Mouse (Mus musculus) myocyte (in vitro differentiated cells): ENCODE measurements around the gene Fam71b.

ENCODE experiments used
- CEBPB ChIP-seq: IDR thresholded peaks from 2 replicates; pipeline ENCODE4 v1.6.1; 2011; ENCODE audit warnings: mild to moderate bottlenecking, moderate library complexity; ENCODE audit not compliant: poor library complexity, insufficient read depth, severe bottlenecking
- E2F4 ChIP-seq: IDR thresholded peaks from one replicate; pipeline ENCODE4 v1.6.1; 2011; ENCODE audit warnings: mild to moderate bottlenecking, control low read depth, moderate library complexity; ENCODE audit not compliant: insufficient read depth
- MAX ChIP-seq: IDR thresholded peaks from one replicate; pipeline ENCODE4 v1.6.1; 2011; ENCODE audit warnings: low read depth, mild to moderate bottlenecking, control low read depth
- MYOD1 ChIP-seq, 3 experiments: IDR thresholded peaks; one replicate each; pipeline ENCODE4 v1.6.1; 2011; ENCODE audit warnings: control low read depth in 2 of 3, low read depth in 2 of 3, mild to moderate bottlenecking in 2 of 3, moderate library complexity in 1 of 3; ENCODE audit not compliant: insufficient read length in 2 of 3, control insufficient read depth in 1 of 3
- MYOG ChIP-seq, 3 experiments: IDR thresholded peaks; one replicate each; pipeline ENCODE4 v1.6.1; 2011; ENCODE audit warnings: control low read depth in 2 of 3, low read depth in 2 of 3, mild to moderate bottlenecking in 2 of 3; ENCODE audit not compliant: insufficient read length in 2 of 3, control insufficient read depth in 1 of 3, insufficient read depth in 1 of 3
- POLR2A ChIP-seq: IDR thresholded peaks from one replicate; pipeline ENCODE4 v1.6.1; 2011; ENCODE audit warnings: low read depth, mild to moderate bottlenecking, control low read depth, moderate library complexity; ENCODE audit not compliant: insufficient read length
- POLR2AphosphoS2 ChIP-seq: IDR thresholded peaks from one replicate; pipeline ENCODE4 v1.6.1; 2011; ENCODE audit warnings: low read depth, control low read depth; ENCODE audit not compliant: insufficient read length
- REST ChIP-seq: IDR thresholded peaks from one replicate; pipeline ENCODE4 v1.6.1; 2011; ENCODE audit warnings: mild to moderate bottlenecking, control low read depth, moderate library complexity; ENCODE audit not compliant: insufficient read depth, insufficient read length
- TCF12 ChIP-seq: IDR thresholded peaks from one replicate; pipeline ENCODE4 v1.6.1; 2011; ENCODE audit warnings: mild to moderate bottlenecking, control low read depth; ENCODE audit not compliant: poor library complexity, insufficient read depth, severe bottlenecking
- TCF3 ChIP-seq: IDR thresholded peaks from one replicate; pipeline ENCODE4 v1.6.1; 2011; ENCODE audit warnings: low read depth, control low read depth; ENCODE audit not compliant: insufficient read length
- USF1 ChIP-seq: IDR thresholded peaks from one replicate; pipeline ENCODE4 v1.6.1; 2011; ENCODE audit warnings: low read depth, mild to moderate bottlenecking, control low read depth, moderate library complexity

GRCm38 (mm10) chr11:46393413-46393812, 2.9 kb upstream of the Fam71b start:
- TF ChIP-seq MYOD1 (IDR thresholded peaks at IDR 0.05; ENCODE audit: control insufficient read depth in 1 of 3, insufficient read length in 2 of 3, low read depth in 2 of 3) (no peak), POLR2A (no peak), USF1 (no peak), MYOG (IDR thresholded peaks at IDR 0.05; ENCODE audit: control insufficient read depth in 1 of 3, insufficient read depth in 1 of 3, insufficient read length in 2 of 3, low read depth in 2 of 3) (no peak), POLR2AphosphoS2 (no peak), E2F4 (no peak), REST (no peak), TCF12 (no peak), CEBPB (no peak), TCF3 (no peak), MAX (no peak)
